Mouse (Mus musculus): ENCODE results near the gene Odf3l2. TPM values are rescaled to one million over a fixed set of nuclear protein-coding genes. Genes with fewer than 3 reads are reported as not detected.

The Odf3l2 gene
- polyA plus RNA-seq, 1 experiment from 2014 or later: not detected

DNA sequence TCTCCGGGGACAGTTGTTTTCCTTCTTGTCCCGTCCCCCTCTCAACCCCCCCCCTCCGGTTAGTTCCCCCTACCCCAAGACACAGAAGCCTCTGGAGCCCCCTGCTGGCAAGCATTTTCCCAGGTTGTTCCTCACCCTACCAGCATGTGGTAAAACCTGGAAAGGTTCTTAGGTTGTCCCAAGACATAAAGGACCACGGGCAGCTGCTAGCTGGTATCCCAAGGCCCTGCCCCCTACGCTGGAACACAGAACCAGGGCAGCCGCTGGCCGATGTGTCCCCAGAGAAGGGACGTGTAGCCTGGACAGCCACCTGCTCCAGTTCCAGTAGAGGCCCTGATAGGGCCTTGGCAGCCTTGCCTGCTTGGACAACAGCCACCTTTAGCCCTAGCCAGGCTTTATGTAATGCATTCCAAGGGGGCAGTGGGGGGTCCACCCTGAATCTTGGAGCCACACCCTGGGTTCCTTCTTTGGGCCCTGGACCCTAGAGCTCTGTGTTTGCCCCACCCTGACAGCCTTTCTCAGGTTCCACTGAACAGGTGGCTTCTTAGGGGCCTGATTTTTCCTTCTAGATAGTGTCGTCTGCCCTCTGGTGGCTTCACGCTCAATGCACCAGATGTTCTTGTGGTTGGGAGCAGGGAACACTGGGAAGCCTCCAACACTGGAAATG, 37.5 kb upstream of the Odf3l2 start:
- H3K27me3 ChIP-seq: peaks cover 3% of the 10 kb centered on the region; the same call in 1 of the 2 replicates
- H3K4me1 ChIP-seq: peaks cover 23% of the 10 kb centered on the region
- H3K4me3 ChIP-seq: peak overlapping the region; percentile 92
- H3K4me2 ChIP-seq (replicated peaks): peak overlapping the region; percentile 83
- peaks cover 40% of the 10 kb centered on the region for H3K36me3 ChIP-seq
- H3K27ac ChIP-seq (replicated peaks): no peak overlapping the region
- H3K9ac ChIP-seq (replicated peaks): peak overlapping the region; percentile 87
- no peaks in the 10 kb centered on the region for H3K9me3 ChIP-seq
- no peak for ATAC-seq (ENCODE audit: low FRiP score, low read depth)
- WGBS: 7% methylated on average over 10 of the region's 10 CpGs

- Histone ChIP-seq H3K4me2 (replicated peaks) (peak overlapping the region; percentile 83), H3K27me3 (peaks cover 3% of the 10 kb centered on the region; the same call in 1 of the 2 replicates), H3K36me3 (peaks cover 35% of the 10 kb centered on the region), H3K4me3 (peak overlapping the region; percentile 92), H3K27ac (replicated peaks) (peak overlapping the region; percentile 83), H3K4me1 (peaks cover 23% of the 10 kb centered on the region), H3K9me3 (no peaks in the 10 kb centered on the region), H3K9ac (replicated peaks) (peak overlapping the region; percentile 87)
- 0% methylated on average over 10 of the region's 10 CpGs for WGBS
- ATAC-seq (ENCODE audit: low FRiP score, low read depth): peak; percentile 2
Measured at GRCm38 (mm10) chr10:79682551-79682915, 37.0 kb upstream of the Odf3l2 start.

DNA sequence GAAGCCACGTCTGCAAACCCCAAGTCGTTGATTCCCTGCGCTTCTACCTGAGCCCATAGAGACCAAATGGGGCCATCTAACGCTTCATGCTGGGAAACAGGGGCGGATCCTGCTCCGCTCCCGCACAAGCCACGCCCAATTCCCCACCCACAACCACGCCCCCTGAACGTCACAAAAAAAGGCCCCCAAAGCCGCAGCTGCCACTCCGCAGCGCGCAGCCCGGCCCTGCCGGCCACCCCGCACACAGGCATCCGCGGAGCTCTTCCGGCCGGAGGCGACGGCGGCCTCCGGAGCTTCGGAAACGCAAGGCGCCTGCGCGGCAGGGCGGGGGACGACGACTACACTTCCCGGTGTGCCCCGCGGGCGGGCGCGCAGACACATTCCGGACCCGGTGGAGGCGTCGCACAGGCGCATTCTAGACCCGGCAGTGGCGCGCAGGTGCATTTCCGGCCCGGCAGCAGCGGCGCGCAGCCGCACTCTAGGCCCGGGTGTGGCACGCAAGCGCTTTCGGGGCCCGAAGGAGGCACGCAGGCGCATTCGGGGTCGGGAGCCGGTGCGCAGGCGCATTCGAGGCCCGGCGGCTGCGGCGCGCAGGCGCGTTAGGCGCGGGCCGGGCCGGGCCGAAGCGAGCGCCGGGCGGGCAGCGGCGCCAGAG, 36.2 kb upstream of the Odf3l2 start, which contains the start of gene Cdc34:
TSS of gene Cdc34 (plus strand) at position 605 of the 655 bp plus-strand sequence.
- H3K4me3 ChIP-seq: peak within 1 kb of the TSS; percentile 92
- peaks cover 30% of the 10 kb centered on the region for H3K36me3 ChIP-seq
- ATAC-seq (ENCODE audit: low FRiP score, low read depth): peak; percentile 93
- no peaks in the 10 kb centered on the region for H3K9me3 ChIP-seq
- WGBS: under 1% methylated on average over 75 of the region's 84 CpGs
- peak within 1 kb of the TSS; percentile 83 for H3K27ac ChIP-seq (replicated peaks)
- H3K4me1 ChIP-seq: peaks cover 23% of the 10 kb centered on the region
- H3K4me2 ChIP-seq (replicated peaks): peak within 1 kb of the TSS; percentile 83
- peaks cover 3% of the 10 kb centered on the region; the same call in 1 of the 2 replicates for H3K27me3 ChIP-seq
- peak within 1 kb of the TSS; percentile 87 for H3K9ac ChIP-seq (replicated peaks)

GRCm38 (mm10) chr10:79680606-79681495, 35.3 kb upstream of the Odf3l2 start:
- peak overlapping the region; percentile 83 for H3K4me2 ChIP-seq (replicated peaks)
- peak overlapping the region; percentile 41; the same call in 1 of the 2 replicates for H3K9ac ChIP-seq (replicated peaks)
- H3K9me3 ChIP-seq: no peaks in the 10 kb centered on the region
- 41% methylated on average over 11 of the region's 11 CpGs for WGBS
- peak overlapping the region; percentile 92 for H3K4me3 ChIP-seq
- peak overlapping the region; percentile 83 for H3K27ac ChIP-seq (replicated peaks)
- H3K36me3 ChIP-seq: peaks cover 29% of the 10 kb centered on the region
- peak; percentile 56 for ATAC-seq (ENCODE audit: low FRiP score, low read depth)
- peaks cover 3% of the 10 kb centered on the region; the same call in 1 of the 2 replicates for H3K27me3 ChIP-seq
- H3K4me1 ChIP-seq: peaks cover 23% of the 10 kb centered on the region

DNA sequence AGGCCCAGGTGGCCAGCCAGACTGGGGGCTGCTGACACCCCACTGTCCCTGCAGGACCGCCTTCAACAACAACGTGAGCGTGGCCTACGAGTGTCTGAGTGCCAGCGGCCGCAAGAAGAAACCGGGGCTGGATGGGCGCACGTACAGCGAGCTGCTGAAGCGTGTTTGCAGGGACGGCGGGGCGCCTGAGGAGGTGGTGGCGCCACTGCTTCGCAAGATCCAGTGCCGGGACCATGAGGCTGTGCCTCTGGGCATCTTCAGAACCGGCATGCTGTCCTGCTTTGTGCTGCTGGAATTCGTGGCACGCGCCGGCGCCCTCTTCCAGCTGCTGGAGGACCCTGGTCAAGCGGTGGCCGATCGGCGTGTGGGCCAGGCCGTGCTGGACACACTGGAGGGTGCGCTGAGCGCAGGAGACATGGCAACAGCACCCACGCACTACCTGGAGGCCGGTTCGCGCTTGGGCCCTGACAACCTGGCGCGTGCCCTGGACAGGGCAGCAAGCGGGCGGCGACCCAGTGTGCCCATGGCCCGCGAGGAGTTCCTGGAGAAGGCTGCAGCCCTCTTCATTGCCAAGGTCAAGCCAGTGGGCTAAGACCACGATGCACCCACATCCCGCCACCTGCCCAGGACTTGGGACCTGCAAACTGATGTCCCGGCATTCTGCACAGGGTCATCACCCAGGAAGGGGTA, 30.0 kb upstream of the Odf3l2 start:
- ATAC-seq (ENCODE audit: low FRiP score, low read depth): no peak
- 0 out of 2 replicates have a peak overlapping the region, but pooled peaks have one; percentile 1 for H3K4me3 ChIP-seq
- H3K4me1 ChIP-seq: peaks cover 9% of the 10 kb centered on the region
- 55% methylated on average over 44 of the region's 44 CpGs for WGBS
- no peak overlapping the region for H3K9ac ChIP-seq (replicated peaks)
- H3K27ac ChIP-seq (replicated peaks): no peak overlapping the region
- H3K27me3 ChIP-seq: peaks cover 3% of the 10 kb centered on the region; the same call in 1 of the 2 replicates
- H3K9me3 ChIP-seq: no peaks in the 10 kb centered on the region
- peaks cover 22% of the 10 kb centered on the region for H3K36me3 ChIP-seq
- no peak overlapping the region for H3K4me2 ChIP-seq (replicated peaks)

- Histone ChIP-seq H3K4me2 (replicated peaks) (no peak overlapping the region), H3K27ac (replicated peaks) (no peak overlapping the region), H3K9ac (replicated peaks) (no peak overlapping the region), H3K4me1 (peaks cover 20% of the 10 kb centered on the region), H3K9me3 (no peaks in the 10 kb centered on the region), H3K4me3 (no peak overlapping the region), H3K27me3 (no peaks in the 10 kb centered on the region), H3K36me3 (peaks cover 22% of the 10 kb centered on the region)
- no peak for ATAC-seq (ENCODE audit: low FRiP score, low read depth)
- WGBS: 93% methylated on average over 3 of the region's 3 CpGs
Measured at GRCm38 (mm10) chr10:79673054-79673453, 27.5 kb upstream of the Odf3l2 start.

DNA sequence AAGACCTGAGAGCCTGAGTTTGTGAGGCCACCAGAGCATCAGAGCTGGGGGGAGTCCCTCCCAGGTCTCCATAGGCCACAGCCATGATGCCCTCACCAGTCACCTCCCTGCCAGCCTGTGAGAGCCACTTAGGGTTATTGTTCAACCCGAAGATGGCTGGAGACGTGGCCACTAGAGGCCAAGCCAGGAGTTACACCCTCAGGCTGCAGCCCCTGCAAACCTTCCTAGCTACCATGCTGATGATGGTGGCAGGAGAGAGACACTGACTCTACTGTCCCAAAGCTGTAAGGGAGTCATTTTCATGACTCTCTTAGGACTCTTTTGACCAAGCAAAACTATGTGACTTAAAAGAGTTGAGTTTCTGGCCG, 26.5 kb upstream of the Odf3l2 start:
- 58% methylated on average over 3 of the region's 3 CpGs for WGBS
- ATAC-seq (ENCODE audit: low FRiP score, low read depth): no peak
- Histone ChIP-seq H3K27me3 (no peaks in the 10 kb centered on the region), H3K9ac (replicated peaks) (no peak overlapping the region), H3K4me3 (no peak overlapping the region), H3K4me2 (replicated peaks) (no peak overlapping the region), H3K9me3 (no peaks in the 10 kb centered on the region), H3K4me1 (peaks cover 21% of the 10 kb centered on the region), H3K36me3 (peaks cover 22% of the 10 kb centered on the region), H3K27ac (replicated peaks) (no peak overlapping the region)

- whole genome bisulfite sequencing: 66% methylated on average over 6 of the region's 6 CpGs
- Histone ChIP-seq H3K4me3 (0 out of 2 replicates have a peak overlapping the region, but pooled peaks have one; percentile 95), H3K4me1 (peaks cover 21% of the 10 kb centered on the region)
Measured at GRCm38 (mm10) chr10:79671396-79672087, 26.0 kb upstream of the Odf3l2 start.

DNA sequence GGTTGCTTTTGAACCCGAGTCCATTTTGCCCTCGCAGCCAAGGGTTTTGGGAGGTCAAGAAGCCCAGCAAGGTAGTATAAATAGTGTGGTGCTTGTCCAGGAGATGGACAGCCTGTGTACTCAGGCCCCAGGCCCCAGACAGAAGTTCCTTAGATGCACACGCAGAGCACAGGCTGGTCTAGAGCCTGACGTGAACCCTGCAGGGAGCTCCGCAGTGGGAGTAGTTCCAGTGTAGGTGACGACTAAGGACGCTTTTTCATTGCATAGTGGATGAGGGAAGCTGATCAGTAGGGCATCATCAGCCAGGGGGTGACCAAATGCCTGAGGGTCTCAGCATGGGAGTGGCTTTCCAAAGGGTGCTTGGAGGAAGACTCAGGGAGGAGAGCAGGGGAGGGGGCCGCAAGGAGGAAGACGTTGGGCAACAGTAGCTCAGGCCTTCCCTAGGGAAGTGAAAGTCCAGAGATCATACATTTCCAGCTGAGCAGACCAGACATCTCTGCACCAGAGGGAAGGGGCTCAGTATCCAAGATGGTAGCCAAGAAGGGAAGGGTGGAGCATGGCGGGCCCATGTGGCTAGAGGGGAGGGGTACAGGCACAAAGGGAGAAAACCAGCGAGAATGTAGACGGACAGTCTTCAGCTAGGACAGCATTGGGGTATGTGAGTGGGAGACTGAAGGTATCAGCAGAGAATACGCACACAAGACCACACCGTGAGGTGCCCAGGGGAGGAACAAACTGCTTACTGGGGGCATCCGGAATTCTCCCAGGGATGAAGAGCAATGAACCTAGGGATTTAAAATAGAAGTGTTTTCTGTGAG, 24.7 kb upstream of the Odf3l2 start:
- 33% methylated on average over 15 of the region's 15 CpGs for WGBS
- no peaks in the 10 kb centered on the region for H3K27me3 ChIP-seq
- H3K4me2 ChIP-seq (replicated peaks): peak overlapping the region; percentile 89
- H3K27ac ChIP-seq (replicated peaks): peak overlapping the region; percentile 97
- ATAC-seq (ENCODE audit: low FRiP score, low read depth): peak; percentile 29; the same call in 1 of the 2 replicates
- peaks cover 6% of the 10 kb centered on the region for H3K36me3 ChIP-seq
- H3K9ac ChIP-seq (replicated peaks): peak overlapping the region; percentile 84
- peaks cover 21% of the 10 kb centered on the region for H3K4me1 ChIP-seq
- H3K9me3 ChIP-seq: no peaks in the 10 kb centered on the region
- H3K4me3 ChIP-seq: peak overlapping the region; percentile 95

More at GRCm38 (mm10) chr10:79671396-79672087, 26.0 kb upstream of the Odf3l2 start:
- no peak overlapping the region for H3K27ac ChIP-seq (replicated peaks)
- no peaks in the 10 kb centered on the region for H3K27me3 ChIP-seq
- peaks cover 17% of the 10 kb centered on the region for H3K36me3 ChIP-seq
- peak overlapping the region; percentile 31; the same call in 1 of the 2 replicates for H3K9ac ChIP-seq (replicated peaks)
- no peaks in the 10 kb centered on the region for H3K9me3 ChIP-seq
- H3K4me2 ChIP-seq (replicated peaks): no peak overlapping the region
- ATAC-seq (ENCODE audit: low FRiP score, low read depth): no peak

GRCm38 (mm10) chr10:79669576-79670057, 24.1 kb upstream of the Odf3l2 start:
- no peaks in the 10 kb centered on the region for H3K9me3 ChIP-seq

More at GRCm38 (mm10) chr10:79669576-79670057, 24.1 kb upstream of the Odf3l2 start:
- peak; percentile 72 for ATAC-seq (ENCODE audit: low FRiP score, low read depth)
- Histone ChIP-seq H3K4me2 (replicated peaks) (peak overlapping the region; percentile 89), H3K9ac (replicated peaks) (peak overlapping the region; percentile 84), H3K4me1 (peaks cover 22% of the 10 kb centered on the region), H3K27me3 (no peaks in the 10 kb centered on the region), H3K27ac (replicated peaks) (peak overlapping the region; percentile 97), H3K36me3 (peaks cover 5% of the 10 kb centered on the region; the same call in 1 of the 2 replicates), H3K4me3 (peak overlapping the region; percentile 95)
- under 1% methylated on average over 47 of the region's 47 CpGs for WGBS

Measured in midbrain, embryonic 12.5 days (tissue).